Mouse (Mus musculus): ENCODE results near the gene Ugt1a9.

DNA sequence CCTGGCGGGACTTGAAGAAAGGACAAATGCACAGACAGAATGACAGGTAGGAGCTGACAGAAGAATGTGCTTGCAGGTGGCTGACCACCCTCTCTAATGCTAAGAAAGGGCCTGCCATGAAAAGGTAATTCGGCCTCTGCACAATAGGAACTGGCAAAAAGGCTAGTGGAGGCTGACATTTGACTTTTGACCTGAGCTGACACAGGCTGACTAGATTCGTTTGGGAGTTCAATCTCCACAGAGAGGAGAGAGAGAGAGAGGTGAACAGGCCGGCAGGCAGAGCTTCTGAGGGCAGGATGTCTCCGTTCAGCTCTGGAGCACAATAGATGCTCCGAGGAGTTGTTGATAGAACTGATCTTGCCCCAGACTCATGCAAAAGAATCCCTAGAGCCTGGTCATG is 175.8 kb downstream of the Ugt1a9 start:
- no peak for TF ChIP-seq CTCF (IDR thresholded peaks at IDR 0.05; ENCODE audit: low read depth)
- no peak for TF ChIP-seq EP300 (optimal IDR thresholded peaks at IDR 0.05)

Data from stomach, postnatal 0 days (tissue).